Mouse (Mus musculus): ENCODE data around the gene Btbd3. TPM values are rescaled to one million over a fixed set of nuclear protein-coding genes. Genes with fewer than 3 reads are reported as not detected.

Gene Btbd3
- polyA plus RNA-seq, 1 experiment = 4.4 TPM

DNA sequence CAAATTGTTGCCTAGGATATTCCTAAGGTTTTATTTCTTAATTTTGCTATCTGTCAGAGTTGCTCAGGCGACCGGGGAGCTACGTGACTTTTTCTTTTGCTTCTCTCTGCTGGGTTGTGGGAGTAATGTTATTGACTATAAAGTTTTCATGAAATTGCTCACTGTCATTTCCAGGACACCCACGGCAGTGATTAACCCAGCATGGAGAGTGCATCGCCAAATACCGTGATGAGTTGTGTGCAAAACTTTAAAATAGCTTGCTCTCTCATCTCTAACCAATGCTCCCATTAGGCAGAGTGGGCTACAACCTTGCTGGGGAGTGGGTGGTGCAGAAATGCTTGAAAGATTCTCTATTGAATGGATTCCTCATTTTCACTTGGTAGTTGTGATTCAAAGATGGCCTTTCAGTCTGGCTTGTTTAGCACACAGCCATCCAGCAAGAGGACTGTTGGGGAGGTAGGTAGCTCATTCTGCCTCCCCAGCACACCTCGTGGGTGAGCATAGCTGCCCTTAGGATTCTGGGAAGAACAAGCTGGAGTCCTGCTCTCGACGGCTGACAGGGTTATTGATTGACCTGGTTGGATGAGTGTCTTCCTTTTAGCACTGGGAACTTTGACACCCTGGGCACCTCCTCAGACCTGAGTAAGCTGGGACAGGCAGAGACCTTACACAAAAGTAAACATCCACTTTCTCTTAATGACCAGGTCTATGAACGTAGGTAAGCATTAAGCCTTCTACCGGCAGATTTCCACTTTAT lies 298.9 kb downstream of the Btbd3 start:
- Histone ChIP-seq H3K4me3 (ENCODE audit: insufficient read depth, low read length) (no peak overlapping the region), H3K4me1 (ENCODE audit: control insufficient read depth, insufficient read depth, low read length) (no peaks in the 10 kb centered on the region), H3K27ac (ENCODE audit: insufficient read depth, low read depth, low read length) (no peak overlapping the region)
- TF ChIP-seq POLR2A (IDR thresholded peaks at IDR 0.05; ENCODE audit: borderline replicate concordance, low read depth, low read length) (no peak), CTCF (IDR thresholded peaks at IDR 0.05; ENCODE audit: low read depth, low read length) (no peak)

DNA sequence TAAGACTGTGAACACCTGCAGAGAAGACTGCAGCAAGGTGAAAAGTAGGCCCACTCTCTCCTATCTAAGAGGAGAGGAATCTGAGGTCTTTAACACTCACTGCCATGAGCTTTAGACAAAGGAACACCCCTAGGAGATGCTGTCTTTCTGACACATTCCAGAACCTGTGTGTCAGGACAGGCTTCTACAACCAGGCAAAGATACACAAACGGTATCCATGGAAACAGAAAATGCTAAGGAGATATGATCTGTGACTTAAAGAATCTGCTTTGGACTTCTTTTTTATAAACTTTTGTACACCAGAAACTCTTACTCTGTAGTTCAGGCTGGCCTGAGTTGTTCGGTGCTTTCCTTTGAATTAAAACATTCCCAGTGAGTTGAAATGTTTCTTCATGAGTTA lies 329.6 kb downstream of the Btbd3 start:
- TF ChIP-seq POLR2A (IDR thresholded peaks at IDR 0.05; ENCODE audit: borderline replicate concordance, low read depth, low read length) (no peak), CTCF (IDR thresholded peaks at IDR 0.05; ENCODE audit: low read depth, low read length) (no peak)

DNA sequence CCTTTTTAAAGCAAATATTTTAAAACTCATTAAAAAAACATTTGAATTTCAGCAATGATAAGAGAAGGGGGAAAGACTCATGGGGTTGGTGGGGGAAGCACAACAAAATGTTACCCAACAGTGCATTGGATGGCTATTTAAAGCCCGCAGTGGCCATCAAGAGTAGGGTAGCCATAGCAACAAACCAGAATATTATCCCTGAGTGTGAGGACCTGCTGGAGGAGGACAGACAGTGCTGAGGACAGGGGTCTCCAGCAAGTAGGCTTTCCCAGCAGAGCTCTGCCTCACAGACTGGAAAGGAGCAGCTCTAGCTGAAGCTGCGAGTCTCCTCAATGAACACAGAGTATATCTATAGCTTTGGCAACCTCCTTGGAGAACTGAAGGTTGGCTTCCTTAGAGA lies 331.0 kb downstream of the Btbd3 start:
- Histone ChIP-seq H3K4me1 (ENCODE audit: control insufficient read depth, insufficient read depth, low read length) (no peaks in the 10 kb centered on the region), H3K4me3 (ENCODE audit: insufficient read depth, low read length) (no peak overlapping the region), H3K27ac (ENCODE audit: insufficient read depth, low read depth, low read length) (no peak overlapping the region)
- TF ChIP-seq CTCF (IDR thresholded peaks at IDR 0.05; ENCODE audit: low read depth, low read length) (no peak), POLR2A (IDR thresholded peaks at IDR 0.05; ENCODE audit: borderline replicate concordance, low read depth, low read length) (no peak)

More for the DNA sequence above, 329.6 kb downstream of the Btbd3 start:
- no peaks in the 10 kb centered on the region for H3K4me1 ChIP-seq (ENCODE audit: control insufficient read depth, insufficient read depth, low read length)
- H3K4me3 ChIP-seq (ENCODE audit: insufficient read depth, low read length) = no peak overlapping the region
- no peak overlapping the region for H3K27ac ChIP-seq (ENCODE audit: insufficient read depth, low read depth, low read length)

DNA sequence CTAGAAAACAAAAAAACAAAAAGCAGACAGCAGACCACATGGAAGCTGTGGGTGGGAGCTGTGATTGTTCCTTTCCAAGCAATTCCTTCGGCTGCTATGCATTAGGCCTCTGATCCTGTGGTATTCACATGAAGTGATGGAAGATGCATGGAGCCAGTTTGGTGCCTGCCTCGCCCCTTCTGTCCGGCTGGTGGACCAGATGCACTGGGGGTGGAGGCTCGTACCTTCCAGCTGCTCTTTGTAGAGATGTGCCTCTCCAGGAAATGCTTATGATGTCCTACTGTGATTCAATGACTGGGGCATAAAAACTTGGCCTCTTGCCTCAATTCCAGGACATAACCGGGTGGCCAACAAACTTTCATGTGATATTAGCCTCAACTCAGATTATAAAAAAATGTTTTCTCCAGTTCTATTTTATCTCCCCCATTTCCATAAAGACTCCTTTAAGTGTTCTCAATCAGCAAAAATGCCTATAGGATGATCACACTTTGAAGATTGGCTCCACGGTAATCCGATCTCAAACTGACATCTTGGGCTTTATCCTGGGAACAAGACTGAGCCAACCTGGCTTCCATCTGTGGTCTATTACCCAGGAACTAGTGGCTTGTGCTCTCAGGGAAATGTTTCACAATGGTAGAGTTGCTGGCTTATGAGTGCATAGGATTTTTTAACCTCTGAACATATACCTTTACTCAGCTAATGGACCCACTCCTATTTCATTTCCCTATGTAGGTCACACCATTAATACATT lies 331.6 kb downstream of the Btbd3 start:
- no peaks in the 10 kb centered on the region for H3K4me1 ChIP-seq (ENCODE audit: control insufficient read depth, insufficient read depth, low read length)
- H3K4me3 ChIP-seq (ENCODE audit: insufficient read depth, low read length) = no peak overlapping the region
- no peak for TF ChIP-seq POLR2A (IDR thresholded peaks at IDR 0.05; ENCODE audit: borderline replicate concordance, low read depth, low read length)
- no peak for TF ChIP-seq CTCF (IDR thresholded peaks at IDR 0.05; ENCODE audit: low read depth, low read length)
- no peak overlapping the region for H3K27ac ChIP-seq (ENCODE audit: insufficient read depth, low read depth, low read length)

DNA sequence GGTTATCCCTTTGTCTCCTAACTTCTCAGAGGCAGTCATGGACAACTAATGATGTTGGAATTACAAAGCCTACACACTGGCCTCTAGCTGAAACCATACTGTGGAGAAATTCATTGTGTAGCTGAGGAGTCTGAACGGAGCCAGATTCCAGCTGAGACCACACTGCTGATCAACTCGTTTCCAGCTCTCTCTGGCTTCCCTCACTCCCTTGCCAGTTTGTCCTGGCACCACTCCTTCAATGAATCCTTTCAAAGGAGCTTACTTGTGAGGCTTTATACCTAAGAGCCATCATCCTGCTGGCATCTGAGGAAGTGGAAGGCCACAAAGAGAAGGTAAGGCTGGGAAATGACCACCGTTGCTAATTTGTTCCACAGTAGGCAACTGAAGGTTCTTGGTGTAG lies 332.7 kb downstream of the Btbd3 start:
- no peak overlapping the region for H3K27ac ChIP-seq (ENCODE audit: insufficient read depth, low read depth, low read length)
- no peaks in the 10 kb centered on the region for H3K4me1 ChIP-seq (ENCODE audit: control insufficient read depth, insufficient read depth, low read length)
- H3K4me3 ChIP-seq (ENCODE audit: insufficient read depth, low read length) = no peak overlapping the region
- no peak for TF ChIP-seq POLR2A (IDR thresholded peaks at IDR 0.05; ENCODE audit: borderline replicate concordance, low read depth, low read length)
- no peak for TF ChIP-seq CTCF (IDR thresholded peaks at IDR 0.05; ENCODE audit: low read depth, low read length)

DNA sequence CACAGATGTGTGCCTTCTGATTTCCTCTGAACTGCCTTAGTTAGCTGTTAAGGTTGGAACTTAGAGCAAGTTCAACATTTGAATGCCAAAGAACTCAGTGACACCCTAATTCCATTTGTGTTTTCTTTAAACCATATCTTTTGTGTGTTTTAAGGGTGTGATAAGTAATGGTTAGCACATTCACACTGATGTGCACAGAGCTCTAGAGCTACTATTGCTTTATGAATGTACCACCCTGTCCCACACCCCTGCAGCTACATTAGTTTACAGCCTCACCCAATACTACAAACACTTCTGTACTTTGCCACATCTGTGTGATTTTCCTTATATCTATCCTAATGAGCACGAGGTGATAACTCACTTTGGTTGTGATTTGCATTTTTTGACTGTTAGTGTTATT lies 333.9 kb downstream of the Btbd3 start:
- no peak overlapping the region for H3K27ac ChIP-seq (ENCODE audit: insufficient read depth, low read depth, low read length)
- no peak overlapping the region for H3K4me3 ChIP-seq (ENCODE audit: insufficient read depth, low read length)
- no peak for TF ChIP-seq CTCF (IDR thresholded peaks at IDR 0.05; ENCODE audit: low read depth, low read length)
- no peak for TF ChIP-seq POLR2A (IDR thresholded peaks at IDR 0.05; ENCODE audit: borderline replicate concordance, low read depth, low read length)
- no peaks in the 10 kb centered on the region for H3K4me1 ChIP-seq (ENCODE audit: control insufficient read depth, insufficient read depth, low read length)

DNA sequence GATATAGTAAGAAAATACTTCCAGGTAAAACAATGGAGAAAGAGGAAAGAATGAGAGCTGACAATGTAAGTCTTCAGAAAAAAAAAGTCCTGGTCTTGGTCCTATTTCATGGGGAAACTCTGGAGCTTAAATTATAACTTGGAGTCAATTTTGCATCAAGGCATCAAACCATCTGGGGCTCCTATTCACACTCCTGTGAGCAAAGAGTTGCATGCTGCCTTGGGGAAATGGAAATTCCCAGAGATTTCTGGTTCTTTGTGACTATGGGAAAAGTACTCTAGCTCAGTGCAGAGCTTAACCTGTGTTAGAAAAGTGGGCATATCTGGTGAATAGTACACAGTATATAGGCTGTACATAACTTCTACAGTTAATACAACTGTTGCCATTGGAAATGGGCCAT lies 356.0 kb downstream of the Btbd3 start:
- TF ChIP-seq POLR2A (IDR thresholded peaks at IDR 0.05; ENCODE audit: borderline replicate concordance, low read depth, low read length) (no peak), CTCF (IDR thresholded peaks at IDR 0.05; ENCODE audit: low read depth, low read length) (no peak)
- Histone ChIP-seq H3K4me1 (ENCODE audit: control insufficient read depth, insufficient read depth, low read length) (no peaks in the 10 kb centered on the region), H3K27ac (ENCODE audit: insufficient read depth, low read depth, low read length) (no peak overlapping the region), H3K4me3 (ENCODE audit: insufficient read depth, low read length) (no peak overlapping the region)

DNA sequence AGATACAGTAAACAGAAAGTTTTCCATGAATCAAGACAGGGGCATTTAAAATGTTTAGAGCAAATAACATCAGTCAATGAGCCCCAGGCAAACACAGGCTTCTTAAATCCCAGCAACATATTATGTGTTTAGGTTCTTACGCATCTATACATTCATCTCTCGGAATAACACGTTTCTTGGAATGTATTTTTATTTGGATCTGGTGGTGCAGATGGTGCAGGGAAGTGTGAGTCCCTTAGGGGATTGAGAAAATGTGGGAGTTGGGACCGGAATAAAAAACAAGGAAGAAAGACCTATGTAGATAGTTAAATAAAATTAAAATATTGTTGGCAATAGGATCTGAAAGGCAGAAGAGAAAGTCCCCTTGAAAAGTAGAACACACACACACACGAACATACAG lies 361.1 kb downstream of the Btbd3 start:
- H3K27ac ChIP-seq (ENCODE audit: insufficient read depth, low read depth, low read length) = no peak overlapping the region
- no peaks in the 10 kb centered on the region for H3K4me1 ChIP-seq (ENCODE audit: control insufficient read depth, insufficient read depth, low read length)
- no peak overlapping the region for H3K4me3 ChIP-seq (ENCODE audit: insufficient read depth, low read length)
- no peak for TF ChIP-seq CTCF (IDR thresholded peaks at IDR 0.05; ENCODE audit: low read depth, low read length)
- no peak for TF ChIP-seq POLR2A (IDR thresholded peaks at IDR 0.05; ENCODE audit: borderline replicate concordance, low read depth, low read length)

Measured in bone marrow macrophage, adult 2 months (primary cell).